Mouse (Mus musculus): ENCODE data around the gene Col24a1. TPM values are rescaled to one million over a fixed set of nuclear protein-coding genes. Genes with fewer than 3 reads are reported as not detected.

The Col24a1 gene
- polyA plus RNA-seq, 1 experiment from 2014 or later: 0.91 TPM

DNA sequence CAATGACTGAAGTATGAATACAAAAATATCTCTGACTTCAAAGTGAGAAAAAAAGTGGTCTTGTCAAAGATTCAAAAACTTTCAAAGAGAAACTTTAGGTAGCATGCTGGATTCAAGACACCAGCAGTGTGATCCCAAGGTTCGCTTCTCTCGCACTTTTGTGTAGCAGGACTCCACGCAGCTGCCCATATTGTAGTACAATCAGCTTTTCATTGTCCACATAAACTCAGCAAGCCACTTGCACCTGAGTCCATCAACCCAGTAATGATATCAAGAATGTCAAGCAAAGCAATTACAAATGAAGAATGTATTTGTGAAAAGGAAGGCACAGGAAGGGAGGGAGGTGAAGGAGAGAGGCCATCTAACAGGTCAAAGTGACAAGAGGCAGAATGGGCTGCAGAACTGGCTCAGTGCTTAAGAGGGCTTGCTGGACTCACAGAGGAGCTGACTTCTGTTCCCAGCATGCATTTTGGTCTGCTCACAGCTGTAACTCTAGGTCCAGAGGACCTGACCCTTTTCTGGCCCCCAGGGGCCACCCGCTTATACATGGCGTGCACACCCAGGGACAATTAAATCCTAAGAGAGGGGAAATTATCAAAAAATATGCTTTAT, 7.8 kb downstream of the Col24a1 start:
- no peaks in the 10 kb centered on the region for H3K36me3 ChIP-seq
- ATAC-seq (ENCODE audit: extremely low read depth, insufficient number of reproducible peaks, low FRiP score, low TSS enrichment): no peak
- H3K9ac ChIP-seq: no peak overlapping the region
- no peaks in the 10 kb centered on the region for H3K9me3 ChIP-seq
- WGBS: 86% methylated on average over 5 of the region's 5 CpGs
- H3K4me3 ChIP-seq: no peak overlapping the region
- no peak overlapping the region for H3K27ac ChIP-seq (replicated peaks)
- H3K27me3 ChIP-seq (replicated peaks): no peaks in the 10 kb centered on the region
- no peak overlapping the region for H3K4me2 ChIP-seq
- no peaks in the 10 kb centered on the region for H3K4me1 ChIP-seq

DNA sequence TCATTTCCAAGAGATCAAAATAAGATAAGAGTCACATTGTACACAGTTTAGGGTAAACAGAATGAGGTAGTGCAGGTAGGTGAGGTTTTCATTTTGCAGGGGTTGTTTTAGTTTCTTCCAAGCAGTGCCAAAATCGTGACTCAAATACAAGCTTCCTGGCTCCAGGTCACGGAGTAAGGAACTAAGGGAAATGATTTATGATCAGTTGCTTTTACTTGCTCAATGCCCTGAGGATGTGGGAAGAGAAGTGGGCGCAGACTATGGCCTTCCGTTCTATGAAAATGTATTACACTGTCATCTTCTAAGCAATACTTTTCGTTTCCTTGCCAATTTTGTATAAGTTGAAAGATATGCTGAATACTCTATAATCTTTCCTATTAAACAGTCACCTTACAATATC, 13.0 kb downstream of the Col24a1 start:
- Histone ChIP-seq H3K4me1 (no peaks in the 10 kb centered on the region), H3K9ac (no peak overlapping the region), H3K36me3 (no peaks in the 10 kb centered on the region), H3K4me2 (no peak overlapping the region), H3K4me3 (no peak overlapping the region), H3K27me3 (replicated peaks) (no peaks in the 10 kb centered on the region), H3K9me3 (no peaks in the 10 kb centered on the region), H3K27ac (replicated peaks) (no peak overlapping the region)
- no peak for ATAC-seq (ENCODE audit: extremely low read depth, insufficient number of reproducible peaks, low FRiP score, low TSS enrichment)
- WGBS: 72% methylated on average over 5 of the region's 5 CpGs

DNA sequence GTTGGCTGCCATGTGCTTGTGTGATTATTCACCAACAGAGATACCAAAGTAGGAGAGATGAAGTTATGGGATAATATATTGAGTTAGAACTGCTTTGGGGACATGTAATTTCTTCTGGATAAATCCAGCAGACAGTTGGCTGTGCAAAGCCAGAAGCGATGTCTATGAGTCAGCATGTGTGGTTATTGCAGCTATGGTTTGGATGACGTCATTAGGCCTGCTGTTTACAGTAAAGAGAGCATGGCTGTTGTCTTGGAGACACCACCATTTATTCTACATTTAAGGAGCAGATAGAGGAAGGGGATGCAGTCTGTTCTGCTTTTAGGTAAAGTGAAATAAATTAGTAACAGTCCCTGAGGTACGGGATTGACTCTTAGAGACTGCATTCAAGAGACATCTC, 14.9 kb downstream of the Col24a1 start:
- Histone ChIP-seq H3K9me3 (no peaks in the 10 kb centered on the region), H3K9ac (no peak overlapping the region), H3K4me1 (no peaks in the 10 kb centered on the region), H3K4me3 (no peak overlapping the region), H3K27ac (replicated peaks) (no peak overlapping the region), H3K4me2 (no peak overlapping the region), H3K27me3 (replicated peaks) (no peaks in the 10 kb centered on the region), H3K36me3 (no peaks in the 10 kb centered on the region)
- no peak for ATAC-seq (ENCODE audit: extremely low read depth, insufficient number of reproducible peaks, low FRiP score, low TSS enrichment)
- 81% methylated on average over 3 of the region's 3 CpGs for WGBS

DNA sequence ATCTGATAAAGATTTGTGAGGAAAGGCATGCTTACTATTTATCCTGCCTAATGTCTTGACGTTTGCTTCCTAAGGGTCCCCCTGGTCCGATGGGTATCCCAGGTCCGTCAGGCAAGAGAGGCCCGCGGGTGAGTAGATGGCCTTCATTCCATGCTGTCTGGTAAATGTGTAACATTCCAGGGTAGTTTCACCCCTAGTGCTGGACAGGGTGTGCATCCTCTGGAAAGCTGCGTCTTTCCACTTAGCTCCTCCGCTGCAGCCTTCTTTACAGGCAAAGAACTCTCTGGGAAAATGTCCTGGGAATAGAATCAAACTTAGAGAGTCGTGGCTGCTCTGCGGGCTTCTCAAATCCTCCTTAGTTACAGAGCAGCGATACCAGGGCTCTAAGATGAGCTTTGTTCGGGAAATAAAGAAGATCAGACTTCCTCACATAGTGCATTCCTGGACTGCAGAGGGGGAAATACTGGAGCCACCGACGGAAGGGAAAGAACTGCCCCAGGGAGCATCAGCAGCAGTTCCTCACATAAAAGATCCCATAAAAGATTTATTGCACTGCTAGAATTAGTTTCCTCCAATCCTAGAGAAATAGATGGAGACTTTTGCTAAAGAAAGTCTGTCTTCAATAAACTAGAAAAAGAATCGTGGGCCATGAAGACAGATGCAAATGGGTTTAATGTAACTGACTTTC, 28.5 kb downstream of the Col24a1 start:
- Histone ChIP-seq H3K9me3 (no peaks in the 10 kb centered on the region), H3K4me1 (no peaks in the 10 kb centered on the region), H3K4me3 (no peak overlapping the region), H3K9ac (no peak overlapping the region), H3K36me3 (no peaks in the 10 kb centered on the region), H3K27me3 (replicated peaks) (no peaks in the 10 kb centered on the region), H3K4me2 (no peak overlapping the region), H3K27ac (replicated peaks) (no peak overlapping the region)
- WGBS: 69% methylated on average over 14 of the region's 14 CpGs
- ATAC-seq (ENCODE audit: extremely low read depth, insufficient number of reproducible peaks, low FRiP score, low TSS enrichment): no peak

DNA sequence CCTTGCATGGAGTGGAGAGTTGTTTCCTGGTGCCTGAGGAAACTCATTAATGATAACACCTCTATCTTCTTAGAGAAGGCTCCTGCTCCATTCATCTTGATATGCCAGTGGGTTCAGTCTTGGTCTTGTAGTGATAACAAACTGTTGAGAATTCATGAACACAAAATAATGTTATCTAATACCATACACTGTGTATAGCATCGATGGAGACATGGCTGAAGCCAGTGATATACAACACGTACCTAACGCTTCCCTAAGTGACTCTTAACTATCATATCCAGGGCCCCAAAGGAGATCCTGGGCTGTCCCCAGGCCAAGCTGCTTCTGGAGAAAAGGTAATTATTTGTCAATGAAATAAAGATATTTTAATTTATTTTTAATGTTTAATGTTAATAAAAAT, 33.1 kb downstream of the Col24a1 start:
- WGBS: 66% methylated on average over 3 of the region's 3 CpGs
- H3K4me3 ChIP-seq: no peak overlapping the region
- no peaks in the 10 kb centered on the region for H3K36me3 ChIP-seq
- no peaks in the 10 kb centered on the region for H3K27me3 ChIP-seq (replicated peaks)
- no peak overlapping the region for H3K27ac ChIP-seq (replicated peaks)
- H3K9ac ChIP-seq: no peak overlapping the region
- H3K9me3 ChIP-seq: no peaks in the 10 kb centered on the region
- no peak for ATAC-seq (ENCODE audit: extremely low read depth, insufficient number of reproducible peaks, low FRiP score, low TSS enrichment)
- no peak overlapping the region for H3K4me2 ChIP-seq
- no peaks in the 10 kb centered on the region for H3K4me1 ChIP-seq

DNA sequence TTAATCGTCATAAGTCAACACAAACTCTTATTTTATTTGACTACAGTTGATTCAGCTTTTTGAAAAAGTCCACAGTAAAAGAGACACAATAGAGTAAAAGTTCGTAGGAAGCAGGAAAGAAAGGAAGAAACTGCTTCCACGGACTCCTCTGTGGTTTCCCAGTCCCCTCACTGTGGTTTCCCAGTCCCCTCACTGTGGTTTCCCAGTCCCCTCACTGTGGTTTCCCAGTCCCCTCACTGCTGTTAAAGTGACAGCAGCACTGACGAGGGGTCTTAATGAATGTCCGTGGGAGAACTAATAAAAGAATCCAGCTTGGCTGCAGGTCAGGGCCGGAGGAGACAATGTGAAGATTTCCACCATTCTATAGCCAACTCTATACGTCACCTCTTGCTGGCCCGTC, 39.4 kb downstream of the Col24a1 start:
- Histone ChIP-seq H3K36me3 (no peaks in the 10 kb centered on the region), H3K27me3 (replicated peaks) (no peaks in the 10 kb centered on the region), H3K4me1 (no peaks in the 10 kb centered on the region), H3K4me3 (no peak overlapping the region), H3K27ac (replicated peaks) (no peak overlapping the region), H3K4me2 (no peak overlapping the region), H3K9me3 (no peaks in the 10 kb centered on the region), H3K9ac (no peak overlapping the region)
- no peak for ATAC-seq (ENCODE audit: extremely low read depth, insufficient number of reproducible peaks, low FRiP score, low TSS enrichment)
- 68% methylated on average over 8 of the region's 8 CpGs for WGBS

DNA sequence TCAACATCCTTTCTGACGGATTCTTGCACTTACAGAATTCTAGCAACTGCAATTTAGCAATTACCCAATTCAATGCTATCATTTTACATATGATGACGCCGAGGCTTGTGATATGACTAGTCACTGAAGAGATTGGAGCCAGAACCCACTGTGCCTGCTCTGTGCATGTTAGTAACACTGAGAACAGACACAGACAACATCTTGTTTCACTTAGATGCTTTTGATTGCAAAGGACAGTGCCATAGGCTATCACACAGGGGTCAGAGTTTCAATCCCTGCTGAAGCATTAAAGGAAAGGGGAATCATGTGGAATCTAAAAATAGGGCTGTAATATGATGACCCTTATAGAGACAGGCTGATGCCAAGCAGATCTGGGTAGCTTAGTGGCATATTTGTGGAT, 41.8 kb downstream of the Col24a1 start:
- ATAC-seq (ENCODE audit: extremely low read depth, insufficient number of reproducible peaks, low FRiP score, low TSS enrichment): no peak
- WGBS: 64% methylated on average over 3 of the region's 3 CpGs
- Histone ChIP-seq H3K4me3 (no peak overlapping the region), H3K4me2 (no peak overlapping the region), H3K9me3 (no peaks in the 10 kb centered on the region), H3K9ac (no peak overlapping the region), H3K4me1 (no peaks in the 10 kb centered on the region), H3K27ac (replicated peaks) (no peak overlapping the region), H3K27me3 (replicated peaks) (no peaks in the 10 kb centered on the region), H3K36me3 (no peaks in the 10 kb centered on the region)

DNA sequence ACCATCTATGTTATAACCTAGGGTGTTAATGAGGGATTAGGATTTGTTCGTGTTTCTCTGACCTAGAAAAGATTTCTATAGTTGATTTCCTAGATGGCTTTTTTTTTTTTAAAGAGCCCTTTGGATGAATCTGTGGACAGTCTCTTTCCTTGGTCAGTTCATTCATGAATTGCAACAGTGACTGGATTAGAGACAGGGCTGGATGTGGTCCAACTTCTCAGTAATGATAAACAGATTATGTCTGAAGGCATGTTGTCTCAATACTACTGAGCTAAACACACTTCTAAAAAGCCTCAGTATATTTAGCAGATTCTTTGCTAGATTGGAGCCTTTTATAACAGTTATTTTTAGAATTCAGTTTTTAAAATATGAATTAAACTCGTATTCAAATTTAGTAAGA, 44.9 kb downstream of the Col24a1 start:
- no peak for ATAC-seq (ENCODE audit: extremely low read depth, insufficient number of reproducible peaks, low FRiP score, low TSS enrichment)
- H3K9me3 ChIP-seq: no peaks in the 10 kb centered on the region
- no peak overlapping the region for H3K4me3 ChIP-seq
- H3K27me3 ChIP-seq (replicated peaks): no peaks in the 10 kb centered on the region
- H3K27ac ChIP-seq (replicated peaks): no peak overlapping the region
- no peak overlapping the region for H3K9ac ChIP-seq
- 61% methylated on average over 2 of the region's 2 CpGs for WGBS
- H3K4me1 ChIP-seq: no peaks in the 10 kb centered on the region
- no peaks in the 10 kb centered on the region for H3K36me3 ChIP-seq
- no peak overlapping the region for H3K4me2 ChIP-seq

DNA sequence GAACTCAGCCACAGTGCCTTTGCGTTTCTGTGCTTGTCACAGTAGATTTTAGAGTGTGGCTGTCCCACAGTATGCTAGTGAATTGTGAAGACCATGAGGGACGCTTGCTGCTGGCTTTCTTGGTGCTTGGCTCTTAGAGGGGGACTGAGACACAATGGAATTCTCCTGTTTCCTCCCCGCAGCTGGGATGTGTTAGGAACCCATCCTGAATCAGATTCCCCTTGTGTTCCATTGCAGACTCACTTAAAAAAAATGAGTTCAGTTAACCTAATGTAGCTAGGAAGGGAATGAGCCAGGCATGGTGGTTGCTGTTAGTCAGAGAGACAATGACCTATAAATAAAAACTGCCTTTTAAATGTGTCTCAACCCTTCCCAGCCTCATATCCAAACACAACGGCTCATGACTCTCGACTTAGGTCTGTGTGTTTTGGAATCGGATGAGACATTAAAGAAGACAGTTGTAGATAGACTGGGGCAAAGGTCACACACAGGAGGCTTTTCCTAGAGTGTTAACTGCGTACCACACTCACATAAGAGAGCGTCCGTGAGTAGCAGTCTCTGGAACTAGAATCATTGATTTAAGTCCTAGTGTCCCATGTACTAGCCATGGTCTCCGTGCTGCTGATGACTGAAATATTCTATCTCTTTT, 47.7 kb downstream of the Col24a1 start:
- no peak for ATAC-seq (ENCODE audit: extremely low read depth, insufficient number of reproducible peaks, low FRiP score, low TSS enrichment)
- Histone ChIP-seq H3K9ac (no peak overlapping the region), H3K4me3 (no peak overlapping the region), H3K9me3 (no peaks in the 10 kb centered on the region), H3K4me2 (no peak overlapping the region), H3K4me1 (no peaks in the 10 kb centered on the region), H3K27me3 (replicated peaks) (no peaks in the 10 kb centered on the region), H3K27ac (replicated peaks) (no peak overlapping the region), H3K36me3 (no peaks in the 10 kb centered on the region)
- 73% methylated on average over 10 of the region's 10 CpGs for WGBS

DNA sequence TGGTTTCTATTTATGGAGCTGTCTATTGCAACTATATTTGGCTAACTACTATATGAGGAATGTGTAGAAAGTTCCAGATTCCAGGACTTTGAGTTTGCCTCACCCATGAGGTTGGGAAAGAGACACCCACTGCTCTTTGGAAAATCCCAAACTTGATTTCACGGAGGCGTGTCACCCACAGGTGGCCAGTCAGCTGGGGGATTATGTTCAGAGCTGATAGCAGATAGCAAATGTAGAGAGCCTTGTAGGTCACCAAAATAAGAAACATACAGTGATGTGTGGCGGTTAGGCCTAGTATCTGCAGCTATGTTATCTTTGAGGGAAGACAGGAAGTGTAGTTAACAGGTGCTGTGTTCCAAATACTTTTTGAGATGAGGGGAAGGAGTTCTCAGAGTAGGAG, 56.4 kb downstream of the Col24a1 start:
- ATAC-seq (ENCODE audit: extremely low read depth, insufficient number of reproducible peaks, low FRiP score, low TSS enrichment): no peak
- WGBS: 71% methylated on average over 3 of the region's 3 CpGs

DNA sequence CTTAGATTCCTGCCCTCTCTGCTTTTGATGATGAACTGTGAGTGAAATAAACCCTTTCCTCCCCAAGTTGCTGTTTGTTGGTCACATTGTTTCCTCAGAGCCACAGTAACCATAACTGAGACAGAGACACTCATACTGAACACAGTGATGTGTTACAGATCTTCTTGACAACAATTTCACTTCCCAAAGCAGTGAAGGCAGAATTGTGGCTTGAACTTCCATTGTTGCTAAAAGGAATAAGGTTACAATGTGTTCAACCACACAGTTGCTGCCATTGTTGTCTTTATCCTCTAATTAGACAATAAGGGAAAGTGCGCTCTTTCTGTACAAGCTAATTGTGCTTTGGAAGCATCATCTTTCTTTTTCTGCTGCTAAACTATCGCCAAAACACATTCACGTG, 61.7 kb downstream of the Col24a1 start:
- no peak for ATAC-seq (ENCODE audit: extremely low read depth, insufficient number of reproducible peaks, low FRiP score, low TSS enrichment)
- no peaks in the 10 kb centered on the region for H3K9me3 ChIP-seq
- H3K4me3 ChIP-seq: no peak overlapping the region
- H3K27me3 ChIP-seq (replicated peaks): no peaks in the 10 kb centered on the region
- H3K9ac ChIP-seq: no peak overlapping the region
- 81% methylated on average over 3 of the region's 3 CpGs for whole genome bisulfite sequencing
- no peaks in the 10 kb centered on the region for H3K36me3 ChIP-seq
- no peak overlapping the region for H3K27ac ChIP-seq (replicated peaks)
- H3K4me2 ChIP-seq: no peak overlapping the region
- H3K4me1 ChIP-seq: peaks cover 2% of the 10 kb centered on the region; the same call in 1 of the 2 replicates

More for the DNA sequence above, 56.4 kb downstream of the Col24a1 start:
- Histone ChIP-seq H3K36me3 (no peaks in the 10 kb centered on the region), H3K4me1 (peaks cover 9% of the 10 kb centered on the region), H3K4me2 (no peak overlapping the region), H3K27me3 (replicated peaks) (no peaks in the 10 kb centered on the region), H3K9ac (no peak overlapping the region), H3K27ac (replicated peaks) (no peak overlapping the region), H3K4me3 (no peak overlapping the region), H3K9me3 (no peaks in the 10 kb centered on the region)

Data from heart, embryonic 13.5 days (tissue).